Mouse (Mus musculus) limb, embryonic 14.5 days (tissue): ENCODE measurements around the gene St3gal6. TPM values are rescaled to one million over a fixed set of nuclear protein-coding genes. Genes with fewer than 3 reads are reported as not detected.

Experiments
- ATAC-seq: fragments of 200-750 bp; cut with Nextera tagmentation; 2 replicates; pipeline ENCODE4 v1.8.0; 2017; ENCODE audit warnings: low read depth, moderate number of reproducible peaks, moderate TSS enrichment; ENCODE audit not compliant: low FRiP score
- DNase-seq: peaks from one replicate; pipeline ENCODE4 v3.0.0-alpha.2; 2015; ENCODE audit warnings: low spot score
- H3K27ac ChIP-seq: fragments of 300-500 bp; sonication (generic); replicated peaks from 2 replicates; pipeline ENCODE4 v1.5.1; 2014; ENCODE audit warnings: low read depth, mild to moderate bottlenecking, low read length, moderate library complexity, mixed read lengths
- H3K27me3 ChIP-seq: fragments of 300-500 bp; sonication (generic); 2 replicates; pipeline ENCODE4 v1.6.1; 2014; ENCODE audit warnings: low read length, mixed read lengths; ENCODE audit not compliant: control insufficient read depth, insufficient read depth
- H3K36me3 ChIP-seq: fragments of 300-500 bp; sonication (generic); 2 replicates; pipeline ENCODE4 v1.6.1; 2014; ENCODE audit warnings: mild to moderate bottlenecking, low read length, moderate library complexity, mixed read lengths; ENCODE audit not compliant: control insufficient read depth, insufficient read depth
- H3K4me1 ChIP-seq: fragments of 300-500 bp; sonication (generic); 2 replicates; pipeline ENCODE4 v1.6.1; 2014; ENCODE audit warnings: antibody characterized with exemption, low read length, mixed read lengths; ENCODE audit not compliant: control insufficient read depth, insufficient read depth
- H3K4me2 ChIP-seq: fragments of 300-500 bp; sonication (generic); replicated peaks from 2 replicates; pipeline ENCODE4 v1.6.1; 2014; ENCODE audit warnings: low read depth, mild to moderate bottlenecking, low read length, moderate library complexity; ENCODE audit not compliant: severe bottlenecking
- H3K4me3 ChIP-seq: fragments of 300-500 bp; sonication (generic); replicated peaks from 2 replicates; pipeline ENCODE4 v1.5.1; 2014; ENCODE audit warnings: low read length
- H3K9ac ChIP-seq: fragments of 300-500 bp; sonication (generic); 2 replicates; pipeline ENCODE4 v1.6.1; 2014; ENCODE audit warnings: mild to moderate bottlenecking, low read depth, low read length, moderate library complexity; ENCODE audit not compliant: severe bottlenecking
- H3K9me3 ChIP-seq: fragments of 300-500 bp; sonication (generic); 2 replicates; pipeline ENCODE4 v1.6.1; 2016; ENCODE audit warnings: low read length; ENCODE audit not compliant: control insufficient read depth
- POLR2A ChIP-seq: fragments of 200-500 bp; IDR thresholded peaks from 2 replicates; pipeline ENCODE4 v1.8.0; 2012; ENCODE audit warnings: inconsistent platforms, mild to moderate bottlenecking, moderate library complexity, borderline replicate concordance; ENCODE audit not compliant: insufficient read depth, insufficient read length; ENCODE audit errors: extremely low read depth
- WGBS: fragments of 180-500 bp; shearing (Covaris S2); extraction: QIAGEN DNeasy Blood & Tissue Kit; methylation state at CpG from one replicate; pipeline ENCODE4 v1.1.7; 2014; 5-methylcytosine and 5-hydroxymethylcytosine counted together
- polyA plus RNA-seq, 2 experiments: library from polyadenylated mRNA; depleted of rRNA in 1 of 2; stranded (reverse) in 1 of 2; unstranded in 1 of 2; fragments of >200 nt; fragmentation: Nextera tagmentation in 1 of 2; extraction: Ambion mirVana in 1 of 2; gene quantifications; 2 replicates each; pipeline versions ENCODE4 v1.2.1 to v1.2.3; 2012 to 2014

St3gal6 gene
- 14.4 and 15.2 TPM in 2 replicates for polyA plus RNA-seq (2012; rRNA removed)
- 12.8 and 15.2 TPM in 2 replicates for polyA plus RNA-seq (2014; fragmentation: Nextera tagmentation; extraction: Ambion mirVana)

DNA sequence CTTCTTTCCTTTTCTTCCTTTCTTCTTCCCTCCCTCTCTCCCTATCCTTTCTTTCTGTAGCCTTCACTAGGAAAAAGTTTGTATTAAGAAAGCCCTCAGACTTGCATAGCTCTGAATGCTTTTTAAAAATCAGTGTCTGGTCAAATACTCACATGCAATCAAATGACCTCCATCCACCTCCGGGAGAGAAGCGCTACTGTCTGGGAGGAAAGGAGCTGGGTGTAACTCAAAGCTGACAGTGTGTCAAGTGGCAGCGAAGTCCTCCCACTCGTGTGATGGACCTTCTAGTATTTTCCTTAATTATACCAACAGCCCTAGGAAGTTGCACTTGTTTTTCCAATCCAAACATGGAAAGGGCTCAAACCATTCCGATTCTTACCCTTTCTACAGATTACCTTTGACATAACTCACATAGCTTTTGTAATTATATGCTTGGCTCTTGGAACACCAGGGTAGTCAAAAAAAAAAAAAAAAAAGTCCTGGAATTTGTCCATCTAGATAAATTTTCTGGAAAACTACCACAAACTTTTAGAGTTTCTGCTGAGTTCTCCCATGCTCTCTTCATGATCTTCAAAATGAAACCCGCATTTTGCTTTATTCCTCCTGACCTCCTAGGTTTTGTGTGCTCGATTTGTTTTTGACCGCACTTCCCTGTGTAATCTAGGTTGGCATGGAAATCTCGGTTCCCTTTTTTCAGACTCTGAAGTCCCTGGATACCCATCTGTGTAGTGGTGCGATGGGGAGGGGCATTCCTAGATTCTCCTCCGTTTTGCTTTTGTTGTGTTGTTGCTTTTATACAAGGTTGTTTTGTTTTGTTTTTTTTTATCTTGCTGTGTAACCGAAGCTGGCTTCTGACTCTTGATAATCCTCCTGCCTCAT, at the start of gene St3gal6:
Gene St3gal6 (minus strand): TSS at position 272 of the 879 bp plus-strand sequence.
- Histone ChIP-seq H3K9me3 (peaks cover 3% of the 10 kb centered on the region; the same call in 1 of the 2 replicates), H3K9ac (peak within 1 kb of the TSS; percentile 85), H3K27me3 (no peaks in the 10 kb centered on the region), H3K4me1 (peaks cover 3% of the 10 kb centered on the region; the same call in 1 of the 2 replicates), H3K4me2 (peak within 1 kb of the TSS; percentile 76), H3K36me3 (no peaks in the 10 kb centered on the region), H3K4me3 (peak within 1 kb of the TSS; percentile 77), H3K27ac (peak within 1 kb of the TSS; percentile 82)
- 84% methylated on average over 12 of the region's 12 CpGs for WGBS
- DNase-seq (no peak), ATAC-seq (no peak)
- TF ChIP-seq POLR2A, result no peak

DNA sequence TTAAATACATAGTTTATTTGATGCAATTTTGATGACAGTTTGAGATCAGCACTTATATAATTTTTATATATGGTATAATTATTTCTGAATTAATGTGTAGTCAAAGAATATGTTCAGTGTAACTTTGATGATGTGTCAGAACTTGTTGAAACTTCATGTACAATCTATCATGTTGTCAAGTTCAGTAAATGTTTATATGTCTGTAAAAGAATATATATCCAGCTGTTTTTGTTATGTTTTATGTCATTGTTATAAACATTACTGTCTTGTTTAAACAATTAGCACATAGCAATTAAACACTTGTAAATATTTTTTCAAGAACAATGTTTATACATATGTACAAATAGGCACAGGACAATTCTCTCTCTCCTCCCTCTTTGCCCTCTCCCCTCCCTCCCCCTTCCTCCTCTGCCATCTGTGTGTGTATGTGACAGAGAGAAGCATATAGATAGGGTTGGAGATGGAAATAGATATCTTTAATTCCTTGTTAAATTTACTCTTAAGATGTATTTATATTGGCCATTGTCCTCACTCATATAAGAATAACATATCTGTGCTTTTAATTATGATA, 46.7 kb upstream of the St3gal6 start:
- H3K4me1 ChIP-seq, result no peaks in the 10 kb centered on the region
- ATAC-seq, result no peak

DNA sequence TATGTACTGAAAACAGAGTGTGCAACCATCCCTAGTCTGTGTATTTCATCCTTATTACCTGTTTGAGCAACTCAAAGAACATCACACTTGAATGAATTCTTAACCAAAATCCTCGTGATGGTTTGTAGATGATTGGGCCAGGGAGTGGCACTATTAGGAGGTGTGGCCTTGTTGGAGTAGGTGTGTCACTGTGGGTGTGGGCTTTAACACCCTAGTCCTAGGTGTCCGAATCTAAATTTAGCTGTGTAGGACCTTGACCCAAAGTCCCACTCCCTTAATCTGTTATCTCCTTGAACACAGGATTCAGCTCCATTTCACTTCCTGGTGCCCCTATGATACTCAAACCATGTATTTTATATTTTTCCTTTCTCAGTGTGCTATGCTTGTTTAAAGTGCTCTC, 37.2 kb upstream of the St3gal6 start:
- Histone ChIP-seq H3K4me3 (no peak overlapping the region), H3K9ac (no peak overlapping the region), H3K36me3 (no peaks in the 10 kb centered on the region), H3K27me3 (no peaks in the 10 kb centered on the region), H3K27ac (no peak overlapping the region), H3K4me2 (no peak overlapping the region), H3K9me3 (no peaks in the 10 kb centered on the region), H3K4me1 (no peaks in the 10 kb centered on the region)
- TF ChIP-seq POLR2A, result no peak
- WGBS, result 79% methylated on average over 2 of the region's 2 CpGs
- no peak for DNase-seq
- no peak for ATAC-seq

More for the DNA sequence above, 46.7 kb upstream of the St3gal6 start:
- no peak overlapping the region for H3K4me3 ChIP-seq
- no peaks in the 10 kb centered on the region for H3K27me3 ChIP-seq
- H3K36me3 ChIP-seq, result no peaks in the 10 kb centered on the region
- no peak overlapping the region for H3K9ac ChIP-seq
- H3K9me3 ChIP-seq, result no peaks in the 10 kb centered on the region
- no peak overlapping the region for H3K27ac ChIP-seq
- H3K4me2 ChIP-seq, result no peak overlapping the region
- DNase-seq, result no peak
- no peak for TF ChIP-seq POLR2A

GRCm38 (mm10) chr16:58556067-58556830, 32.2 kb upstream of the St3gal6 start:
- WGBS, result 57% methylated on average over 4 of the region's 4 CpGs
- Histone ChIP-seq H3K9ac (no peak overlapping the region), H3K9me3 (no peaks in the 10 kb centered on the region), H3K36me3 (no peaks in the 10 kb centered on the region), H3K27ac (no peak overlapping the region), H3K4me3 (no peak overlapping the region), H3K27me3 (no peaks in the 10 kb centered on the region), H3K4me1 (no peaks in the 10 kb centered on the region), H3K4me2 (no peak overlapping the region)
- ATAC-seq (no peak), DNase-seq (no peak)
- TF ChIP-seq POLR2A, result no peak

GRCm38 (mm10) chr16:58554673-58555072, 30.6 kb upstream of the St3gal6 start:
- Histone ChIP-seq H3K9ac (no peak overlapping the region), H3K27ac (no peak overlapping the region), H3K4me3 (no peak overlapping the region), H3K4me2 (no peak overlapping the region), H3K27me3 (no peaks in the 10 kb centered on the region), H3K36me3 (no peaks in the 10 kb centered on the region), H3K4me1 (no peaks in the 10 kb centered on the region), H3K9me3 (no peaks in the 10 kb centered on the region)
- no peak for TF ChIP-seq POLR2A
- ATAC-seq (no peak), DNase-seq (no peak)
- 60% methylated on average over 1 of the region's 1 CpGs for WGBS
